Mouse (Mus musculus) hindbrain, postnatal 0 days (tissue): ENCODE measurements around the gene Phtf2. TPM values are rescaled to one million over a fixed set of nuclear protein-coding genes. Genes with fewer than 3 reads are reported as not detected.

Source experiments
- ATAC-seq: fragments of 200-750 bp; cut with Nextera tagmentation; 2 replicates; pipeline ENCODE4 v1.8.0; 2017; ENCODE audit warnings: mild to moderate bottlenecking, moderate TSS enrichment, moderate library complexity
- DNase-seq: peaks from one replicate; pipeline ENCODE4 v3.0.0-alpha.2; 2015; ENCODE audit warnings: low spot score
- H3K27ac ChIP-seq: fragments of 300-500 bp; sonication (generic); 2 replicates; pipeline ENCODE4 v1.5.1; 2014; ENCODE audit warnings: mild to moderate bottlenecking
- H3K27me3 ChIP-seq: fragments of 300-500 bp; sonication (generic); 2 replicates; pipeline ENCODE4 v1.6.1; 2014; ENCODE audit warnings: low read length, mixed read lengths; ENCODE audit not compliant: insufficient read depth
- H3K36me3 ChIP-seq: fragments of 300-500 bp; sonication (generic); 2 replicates; pipeline ENCODE4 v1.6.1; 2014; ENCODE audit warnings: low read length, mixed read lengths; ENCODE audit not compliant: insufficient read depth
- H3K4me1 ChIP-seq: fragments of 300-500 bp; sonication (generic); 2 replicates; pipeline ENCODE4 v1.6.1; 2014; ENCODE audit warnings: antibody characterized with exemption, low read length, mixed read lengths; ENCODE audit not compliant: insufficient read depth
- H3K4me2 ChIP-seq: fragments of 300-500 bp; sonication (generic); 2 replicates; pipeline ENCODE4 v1.6.1; 2014; ENCODE audit warnings: low read depth, mild to moderate bottlenecking, low read length, moderate library complexity, mixed read lengths
- H3K4me3 ChIP-seq: fragments of 300-500 bp; sonication (generic); 2 replicates; pipeline ENCODE4 v1.5.1; 2014; ENCODE audit warnings: low read length
- H3K9ac ChIP-seq: fragments of 300-500 bp; sonication (generic); replicated peaks from 2 replicates; pipeline ENCODE4 v1.6.1; 2014; ENCODE audit warnings: mild to moderate bottlenecking, low read length, moderate library complexity, mixed read lengths
- H3K9me3 ChIP-seq: fragments of 300-500 bp; sonication (generic); 2 replicates; pipeline ENCODE4 v1.6.1; 2016; ENCODE audit warnings: low read length, mixed read lengths
- CTCF ChIP-seq: IDR thresholded peaks from 2 replicates; pipeline ENCODE4 v1.5.1; 2016; ENCODE audit warnings: antibody characterized with exemption, control low read depth, low read depth
- WGBS: fragments of 180-500 bp; shearing (Covaris S2); extraction: QIAGEN DNeasy Blood & Tissue Kit; methylation state at CpG from one replicate; pipeline ENCODE4 v1.1.7; 2014; 5-methylcytosine and 5-hydroxymethylcytosine counted together
- polyA plus RNA-seq: library from polyadenylated mRNA; unstranded; fragments of >200 nt; fragmentation: Nextera tagmentation; extraction: Ambion mirVana; gene quantifications from 2 replicates; pipeline ENCODE4 v1.2.1, GENCODE M21; 2015
- total RNA-seq: library from RNA; depleted of rRNA; stranded (reverse); fragments of >200 nt; gene quantifications from 2 replicates; pipeline ENCODE4 v1.2.3, GENCODE M21; 2014

Phtf2 gene
- total and polyA plus RNA-seq, 2 experiments from 2014 or later, result 18.8 to 20.7 TPM

GRCm38 (mm10) chr5:20897446-20898167, 15.7 kb upstream of the Phtf2 start:
- ATAC-seq (no peak), DNase-seq (no peak)
- peaks cover 9% of the 10 kb centered on the region; the same call in 1 of the 2 replicates for H3K36me3 ChIP-seq
- H3K9me3 ChIP-seq, result no peaks in the 10 kb centered on the region
- no peak for TF ChIP-seq CTCF
- H3K27me3 ChIP-seq, result no peaks in the 10 kb centered on the region
- H3K4me3 ChIP-seq, result no peak overlapping the region
- no peak overlapping the region for H3K9ac ChIP-seq
- H3K4me2 ChIP-seq, result no peak overlapping the region
- 96% methylated on average over 2 of the region's 2 CpGs for WGBS
- H3K4me1 ChIP-seq, result no peaks in the 10 kb centered on the region
- H3K27ac ChIP-seq, result no peak overlapping the region

GRCm38 (mm10) chr5:20884036-20884620, 2.2 kb upstream of the Phtf2 start:
- H3K9ac ChIP-seq, result no peak overlapping the region
- H3K27me3 ChIP-seq, result no peaks in the 10 kb centered on the region
- H3K9me3 ChIP-seq, result no peaks in the 10 kb centered on the region
- H3K4me3 ChIP-seq, result no peak overlapping the region
- ATAC-seq (no peak), DNase-seq (no peak)
- 82% methylated on average over 4 of the region's 4 CpGs for WGBS
- H3K4me1 ChIP-seq, result peaks cover 10% of the 10 kb centered on the region
- no peak overlapping the region for H3K27ac ChIP-seq
- no peak for TF ChIP-seq CTCF
- peak overlapping the region; percentile 89 for H3K4me2 ChIP-seq
- H3K36me3 ChIP-seq, result no peaks in the 10 kb centered on the region

GRCm38 (mm10) chr5:20880797-20881775, 838 bp downstream of the Phtf2 start:
- WGBS, result 2% methylated on average over 48 of the region's 64 CpGs
- DNase-seq (peak; percentile 72), ATAC-seq (no peak)
- no peaks in the 10 kb centered on the region for H3K27me3 ChIP-seq
- H3K9me3 ChIP-seq, result no peaks in the 10 kb centered on the region
- peak overlapping the region; percentile 94 for H3K27ac ChIP-seq
- peak overlapping the region; percentile 83 for H3K4me3 ChIP-seq
- H3K36me3 ChIP-seq, result no peaks in the 10 kb centered on the region
- H3K9ac ChIP-seq, result peak overlapping the region; percentile 74
- peak overlapping the region; percentile 63 for H3K4me2 ChIP-seq
- peaks cover 10% of the 10 kb centered on the region for H3K4me1 ChIP-seq
- peak; percentile 15; the same call in 1 of the 2 replicates for TF ChIP-seq CTCF

- ATAC-seq (no peak), DNase-seq (no peak)
- H3K27ac ChIP-seq, result no peak overlapping the region
- peaks cover 10% of the 10 kb centered on the region for H3K4me1 ChIP-seq
- no peaks in the 10 kb centered on the region for H3K9me3 ChIP-seq
- H3K9ac ChIP-seq, result no peak overlapping the region
- no peak for TF ChIP-seq CTCF
- peak overlapping the region; percentile 83 for H3K4me3 ChIP-seq
- peak overlapping the region; percentile 63 for H3K4me2 ChIP-seq
- no peaks in the 10 kb centered on the region for H3K36me3 ChIP-seq
- WGBS, result 80% methylated on average over 2 of the region's 2 CpGs
- H3K27me3 ChIP-seq, result no peaks in the 10 kb centered on the region
These were observed 1.5 kb downstream of the Phtf2 start for GRCm38 (mm10) chr5:20880386-20880785.

GRCm38 (mm10) chr5:20876934-20877426, 4.9 kb downstream of the Phtf2 start:
- H3K27ac ChIP-seq, result no peak overlapping the region
- no peak for DNase-seq
- no peaks in the 10 kb centered on the region for H3K27me3 ChIP-seq
- WGBS, result 71% methylated on average over 1 of the region's 1 CpGs
- ATAC-seq, result no peak
- H3K9ac ChIP-seq, result no peak overlapping the region
- no peaks in the 10 kb centered on the region; the same call in 1 of the 2 replicates for H3K4me1 ChIP-seq
- no peak overlapping the region for H3K4me3 ChIP-seq
- no peak overlapping the region for H3K4me2 ChIP-seq
- no peak for TF ChIP-seq CTCF
- no peaks in the 10 kb centered on the region for H3K36me3 ChIP-seq
- no peaks in the 10 kb centered on the region for H3K9me3 ChIP-seq

GRCm38 (mm10) chr5:20873146-20873545, 8.8 kb downstream of the Phtf2 start:
- H3K4me3 ChIP-seq, result no peak overlapping the region
- H3K4me1 ChIP-seq, result no peaks in the 10 kb centered on the region
- WGBS, result 92% methylated on average over 1 of the region's 1 CpGs
- H3K9ac ChIP-seq, result no peak overlapping the region
- H3K27ac ChIP-seq, result no peak overlapping the region
- ATAC-seq (no peak), DNase-seq (no peak)
- no peaks in the 10 kb centered on the region for H3K36me3 ChIP-seq
- TF ChIP-seq CTCF, result no peak
- no peak overlapping the region for H3K4me2 ChIP-seq
- no peaks in the 10 kb centered on the region for H3K9me3 ChIP-seq
- no peaks in the 10 kb centered on the region for H3K27me3 ChIP-seq
